Mouse (Mus musculus) spleen, postnatal 10 days (tissue): Measurements from ENCODE around the gene Mapk13.
"Not testable (repeated sequence)": the region's sequence is repeated elsewhere in the genome, so short reads cannot be mapped to it uniquely, and the experiment has no call there.

Source experiments
- DNase-seq, 2 experiments: peaks; one replicate each; pipeline ENCODE4 v3.0.0; 2021 to 2022; ENCODE audit warnings: low spot score in 2 of 2

The Mapk13 gene

GRCm38 (mm10) chr17:28769121-28769874 lies at the start of gene Mapk13:
Mapk13 (plus strand) TSS chr17:28769297.
- no peak for DNase-seq

GRCm38 (mm10) chr17:28725783-28726182 lies 43.3 kb upstream of the Mapk13 start, which contains the start of gene AC170998.1:
AC170998.1 (plus strand) TSS chr17:28726083.
- DNase-seq, result no peak

GRCm38 (mm10) chr17:28727511-28727910 lies 41.6 kb upstream of the Mapk13 start:
- not testable (repeated sequence) for DNase-seq

- DNase-seq, result no peak
Observed at GRCm38 (mm10) chr17:28735317-28736105, 33.6 kb upstream of the Mapk13 start.

GRCm38 (mm10) chr17:28736486-28736885 lies 32.6 kb upstream of the Mapk13 start:
- no peak for DNase-seq

- DNase-seq, result no peak
Observed at GRCm38 (mm10) chr17:28737973-28738372, 31.1 kb upstream of the Mapk13 start.

- no peak for DNase-seq
Observed at GRCm38 (mm10) chr17:28739244-28739643, 29.9 kb upstream of the Mapk13 start.

- no peak for DNase-seq
Observed at GRCm38 (mm10) chr17:28743145-28743866, 25.8 kb upstream of the Mapk13 start.

GRCm38 (mm10) chr17:28743916-28744315 lies 25.2 kb upstream of the Mapk13 start:
- DNase-seq, result peak in 1 of 2 experiments; percentile 36

GRCm38 (mm10) chr17:28745773-28746172 lies 23.3 kb upstream of the Mapk13 start:
- DNase-seq, result no peak

GRCm38 (mm10) chr17:28748001-28748400 lies 21.1 kb upstream of the Mapk13 start:
- no peak for DNase-seq

GRCm38 (mm10) chr17:28750580-28750979 lies 18.5 kb upstream of the Mapk13 start:
- peak in 1 of 2 experiments; percentile 31 for DNase-seq

GRCm38 (mm10) chr17:28756447-28756846 lies 12.7 kb upstream of the Mapk13 start:
- no peak for DNase-seq

- no peak for DNase-seq
Observed at GRCm38 (mm10) chr17:28757470-28757869, 11.6 kb upstream of the Mapk13 start.

- DNase-seq, result no peak
Observed at GRCm38 (mm10) chr17:28760736-28761312, 8.3 kb upstream of the Mapk13 start.

- peak; percentile 76 to 88 for DNase-seq
Observed at GRCm38 (mm10) chr17:28761871-28762270, 7.2 kb upstream of the Mapk13 start.

GRCm38 (mm10) chr17:28766203-28766602 lies 2.9 kb upstream of the Mapk13 start:
- no peak for DNase-seq

- no peak for DNase-seq
Observed at GRCm38 (mm10) chr17:28766781-28767515, 2.1 kb upstream of the Mapk13 start.

GRCm38 (mm10) chr17:28769875-28770421 lies 851 bp downstream of the Mapk13 start:
- no peak for DNase-seq

- no peak for DNase-seq
Observed at GRCm38 (mm10) chr17:28771289-28771688, 2.2 kb downstream of the Mapk13 start.

GRCm38 (mm10) chr17:28774303-28774702 lies 5.2 kb downstream of the Mapk13 start:
- peak in 1 of 2 experiments; percentile 47 for DNase-seq
